Mouse (Mus musculus) E14TG2a.4 (cell line): ENCODE results near the gene Pou5f1.
"Not testable (repeated sequence)": the region's sequence is repeated elsewhere in the genome, so short reads cannot be mapped to it uniquely, and the experiment has no call there.

Experiments
- CTCF ChIP-seq: conservative IDR thresholded peaks from 2 replicates; pipeline ENCODE4 v1.5.1; 2014; ENCODE audit warnings: low read length
- NANOG ChIP-seq: IDR thresholded peaks from 2 replicates; pipeline ENCODE4 v1.6.1; 2014; ENCODE audit warnings: borderline replicate concordance, low read length, mixed read lengths

DNA sequence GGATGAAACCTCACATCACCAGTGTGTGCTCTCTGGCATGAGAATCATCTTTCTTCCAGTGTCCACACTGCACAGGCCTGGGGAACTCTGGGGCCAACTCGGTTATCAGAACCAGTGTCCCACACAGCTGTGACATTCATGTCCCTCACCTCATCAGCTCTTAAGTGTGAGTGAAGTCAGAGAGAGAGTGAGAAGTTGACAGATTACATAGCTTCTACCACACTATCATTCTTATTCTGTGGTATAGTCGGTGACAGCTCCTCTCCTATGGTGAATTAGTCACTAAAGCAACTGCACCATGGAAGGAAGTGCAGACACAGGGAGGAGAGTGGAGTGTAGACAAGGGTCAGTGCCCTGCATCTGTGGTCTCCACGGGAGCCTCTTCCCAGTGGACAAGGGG lies 36.9 kb upstream of the Pou5f1 start:
- not testable (repeated sequence) for TF ChIP-seq CTCF, NANOG
